Mouse (Mus musculus) mature B cell (primary cell): ENCODE measurements around the gene Rgs12.

Experiments used
- in situ Hi-C: fragments of 300-500 bp; cut with MboI; formaldehyde crosslinking; loops from 2 replicates; pipeline ENCODE4 v1.14.3; 2019

Gene Rgs12

DNA sequence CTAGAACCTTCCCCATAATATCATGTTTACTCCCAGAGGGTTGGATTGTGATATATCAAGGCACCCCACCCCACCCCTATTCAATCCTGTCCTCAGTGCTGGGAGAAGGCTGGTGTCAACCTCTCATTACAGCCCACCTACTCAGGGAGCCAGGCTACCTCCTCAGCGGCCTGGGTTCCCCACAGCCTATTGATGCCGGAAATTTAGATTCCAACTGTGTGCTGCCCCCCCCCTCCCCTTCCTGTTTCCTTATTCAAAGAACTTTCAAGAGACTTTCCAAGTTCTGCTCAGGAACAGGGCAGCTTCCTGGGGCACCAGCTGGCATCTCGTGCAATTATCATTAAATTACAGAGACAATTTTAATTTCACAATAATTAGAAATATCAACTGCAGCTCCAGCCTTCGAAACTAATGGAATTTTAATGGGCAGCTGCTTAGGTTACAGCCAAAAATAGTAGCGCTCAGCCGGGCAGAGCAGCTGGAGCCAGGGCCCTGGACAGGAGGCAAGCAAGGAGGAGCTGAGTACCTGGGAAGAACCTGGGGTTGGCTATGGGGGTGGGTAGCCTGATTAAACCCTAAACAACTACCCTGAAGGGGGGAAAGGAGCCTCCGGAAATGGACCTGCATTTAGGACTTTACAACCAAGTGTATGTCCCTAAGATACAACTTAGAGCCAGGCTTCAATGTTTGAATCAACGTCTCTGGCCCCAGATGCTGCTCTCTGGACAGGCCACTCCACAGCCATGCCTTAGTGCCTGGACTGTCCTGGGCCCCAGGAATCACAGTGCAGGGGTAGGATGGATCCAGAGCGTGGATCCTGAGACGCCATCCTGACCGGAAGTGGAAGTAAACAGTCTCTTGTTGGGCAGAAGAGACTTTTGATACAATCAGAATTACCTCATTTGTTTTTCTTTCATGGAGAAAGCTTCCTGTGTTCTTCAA lies 17.5 kb upstream of the Rgs12 start:
- in situ Hi-C loops: no loop called here

DNA sequence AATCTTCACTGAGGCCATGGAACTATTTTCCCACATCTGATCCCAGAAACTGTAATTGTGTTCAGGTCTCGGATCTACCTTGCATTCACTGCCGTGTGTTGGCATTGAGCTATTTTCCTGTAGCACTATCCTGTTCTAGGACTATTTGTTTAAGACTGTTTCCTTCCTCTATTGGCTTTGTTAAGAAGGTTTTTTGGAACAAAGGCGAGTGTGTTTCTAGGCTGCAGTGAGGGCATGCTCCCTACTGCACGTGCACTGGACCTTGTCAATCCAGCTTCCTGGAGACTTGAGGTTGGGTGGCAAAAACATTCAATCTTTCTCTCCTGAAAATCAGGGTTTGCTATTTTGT lies 16.8 kb upstream of the Rgs12 start:
- in situ Hi-C loops: no loop called here

GRCm38 (mm10) chr5:34933461-34933860 lies 15.8 kb upstream of the Rgs12 start:
- in situ Hi-C loops: no loop called here

GRCm38 (mm10) chr5:34941710-34942470 lies 7.4 kb upstream of the Rgs12 start:
- in situ Hi-C loops: no loop called here

DNA sequence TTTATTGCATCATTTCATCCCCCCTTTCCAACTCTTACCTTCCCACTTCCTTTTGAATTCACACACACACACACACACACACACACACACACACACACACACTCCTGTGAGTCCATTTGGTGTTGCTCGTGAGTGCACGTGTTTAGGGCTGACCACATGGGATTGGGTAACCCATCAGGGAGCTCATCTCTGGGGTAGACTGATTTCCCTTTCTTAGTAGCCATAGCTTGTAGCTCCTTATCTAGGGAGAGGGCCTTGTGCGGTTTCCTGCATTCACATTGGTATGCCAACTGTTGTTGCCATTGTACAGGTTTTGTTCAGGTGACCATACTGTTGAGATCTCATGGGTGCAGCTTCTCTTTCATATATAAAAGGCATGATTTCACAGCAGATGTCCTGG lies 5.8 kb upstream of the Rgs12 start:
- in situ Hi-C loops: no loop called here

DNA sequence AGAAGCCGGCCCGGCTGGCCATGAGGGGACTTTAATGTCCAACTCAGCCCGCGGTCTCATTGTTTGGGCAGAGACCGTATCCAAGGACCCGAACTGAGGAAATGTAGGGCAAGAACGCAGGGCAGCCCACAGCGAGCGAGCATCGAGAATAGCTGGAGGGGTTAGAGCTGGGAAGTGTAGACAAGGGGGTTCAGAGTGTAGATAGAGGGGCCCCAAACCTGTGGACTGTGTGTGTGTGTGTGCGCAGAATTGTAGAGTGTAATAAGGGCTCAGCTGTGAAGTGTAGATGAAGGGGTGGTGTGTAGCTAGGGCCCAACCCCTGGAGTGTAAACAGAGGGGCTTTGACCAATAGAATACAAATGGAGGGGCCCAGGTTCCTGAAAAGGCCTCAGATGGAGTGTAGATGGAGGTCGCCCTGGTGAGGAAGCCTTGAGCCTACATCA lies 545 bp downstream of the Rgs12 start:
- in situ Hi-C loops: no loop called here

DNA sequence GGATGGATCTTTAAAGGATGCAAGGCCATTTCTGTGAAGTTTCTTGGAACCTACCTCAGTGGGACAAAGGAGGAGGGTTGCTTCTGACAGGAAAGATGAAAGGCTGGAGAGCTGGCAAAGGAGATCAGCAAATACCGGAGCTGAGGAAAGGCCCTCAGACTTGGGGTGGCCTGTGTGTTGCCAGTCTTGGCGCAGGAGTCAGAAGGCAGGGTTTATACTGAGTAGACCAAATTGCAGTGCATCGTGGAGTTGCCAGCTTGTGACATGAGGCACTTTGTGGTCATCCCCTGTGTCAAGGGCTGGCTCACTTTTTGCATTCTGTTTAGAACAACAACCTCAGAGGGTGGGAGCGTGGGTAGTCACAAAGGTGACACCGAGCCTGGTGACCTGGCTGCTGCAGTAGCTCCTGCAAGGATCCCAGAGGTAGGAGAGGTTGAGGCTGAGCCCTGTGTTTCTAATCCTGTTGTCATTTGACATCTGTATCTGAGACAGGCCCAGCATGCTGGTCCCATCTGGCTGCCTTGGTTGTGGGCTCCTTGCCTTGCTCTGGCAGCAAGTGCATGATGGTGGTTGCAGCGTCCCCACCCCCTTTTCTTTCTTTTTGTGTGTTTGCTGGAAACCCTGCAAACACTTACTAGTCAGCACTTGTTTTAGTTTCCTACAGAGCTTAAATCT lies 1.4 kb downstream of the Rgs12 start:
- in situ Hi-C loops: no loop called here

GRCm38 (mm10) chr5:34951161-34951834 lies 2.1 kb downstream of the Rgs12 start:
- in situ Hi-C loops: no loop called here

- in situ Hi-C loops: no loop called here
Observed at GRCm38 (mm10) chr5:34954508-34954907, 5.3 kb downstream of the Rgs12 start.

GRCm38 (mm10) chr5:34955630-34956029 lies 6.4 kb downstream of the Rgs12 start:
- in situ Hi-C loops: no loop called here

- in situ Hi-C loops: no loop called here
Observed at GRCm38 (mm10) chr5:34956151-34956550, 6.9 kb downstream of the Rgs12 start.

- in situ Hi-C loops: no loop called here
Observed at GRCm38 (mm10) chr5:34957015-34957414, 7.8 kb downstream of the Rgs12 start.

DNA sequence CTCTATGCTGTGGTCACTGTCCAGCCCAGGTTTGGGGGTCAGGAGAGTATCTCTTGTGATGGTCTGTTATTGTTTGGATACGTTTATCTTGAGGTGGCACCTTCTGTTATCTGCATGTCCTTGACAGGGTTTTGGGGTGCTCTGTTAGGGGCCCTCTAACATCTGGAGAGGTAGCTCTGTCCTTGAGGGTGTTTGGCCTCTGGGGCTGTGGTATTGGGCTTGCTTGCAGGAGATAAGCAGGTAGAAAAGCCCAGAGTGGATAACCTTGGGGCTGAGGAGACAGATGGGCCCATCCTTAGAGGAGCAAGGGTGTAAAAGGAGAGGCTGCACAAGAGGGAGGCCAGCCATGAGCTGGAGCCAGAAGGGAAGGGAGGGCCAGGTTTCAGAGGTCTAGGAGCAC lies 10.8 kb downstream of the Rgs12 start:
- in situ Hi-C loops: no loop called here

DNA sequence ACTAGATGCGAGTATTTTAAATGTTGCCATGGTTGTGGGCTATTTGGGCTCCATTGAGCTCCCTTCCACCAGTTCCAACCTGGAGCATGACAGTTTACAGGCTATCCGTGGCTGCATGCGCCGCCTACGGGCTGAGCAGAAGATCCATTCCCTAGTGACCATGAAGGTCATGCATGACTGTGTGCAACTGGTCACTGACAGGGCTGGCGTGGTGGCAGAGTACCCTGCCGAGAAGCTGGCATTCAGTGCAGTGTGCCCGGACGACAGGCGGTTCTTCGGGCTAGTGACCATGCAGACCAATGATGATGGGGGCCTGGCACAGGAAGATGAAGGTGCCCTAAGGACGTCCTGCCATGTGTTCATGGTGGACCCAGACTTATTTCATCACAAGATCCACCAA lies 16.3 kb downstream of the Rgs12 start:
- in situ Hi-C loops: no loop called here

GRCm38 (mm10) chr5:34968386-34968785 lies 19.1 kb downstream of the Rgs12 start:
- in situ Hi-C loops: no loop called here

GRCm38 (mm10) chr5:34972471-34972870 lies 23.2 kb downstream of the Rgs12 start:
- in situ Hi-C loops: no loop called here

- in situ Hi-C loops: no loop called here
Observed at GRCm38 (mm10) chr5:34973560-34974317, 24.5 kb downstream of the Rgs12 start.

- in situ Hi-C loops: no loop called here
Observed at GRCm38 (mm10) chr5:34974773-34975443, 25.7 kb downstream of the Rgs12 start.

GRCm38 (mm10) chr5:34976540-34977292 lies 27.5 kb downstream of the Rgs12 start:
- in situ Hi-C loops: no loop called here

DNA sequence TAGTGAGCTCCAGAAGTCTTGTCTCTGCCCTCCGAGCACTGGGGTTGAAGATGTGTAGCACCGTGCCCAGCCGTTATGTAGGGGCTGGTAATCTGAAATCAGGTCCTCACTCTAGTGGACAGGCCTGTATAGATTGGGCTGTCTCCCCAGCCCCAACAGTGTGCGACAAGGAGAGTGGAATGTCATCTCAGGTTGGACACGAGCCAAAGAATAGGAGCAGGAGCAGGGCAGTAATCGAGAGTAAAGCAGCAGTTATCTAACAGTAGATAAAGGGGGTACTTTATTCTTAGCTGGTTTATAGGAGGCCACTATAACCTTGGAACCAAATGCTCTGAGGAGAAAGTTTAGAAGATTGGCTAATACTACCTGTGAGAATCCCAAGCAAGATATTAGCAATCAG lies 30.9 kb downstream of the Rgs12 start:
- in situ Hi-C loops: no loop called here
